Mouse (Mus musculus): ENCODE measurements around the gene Slc1a4.

Gene Slc1a4

GRCm38 (mm10) chr11:20332561-20333514 lies at the start of gene Slc1a4:
Gene Slc1a4 (minus strand): TSS chr11:20332713.
- DNase-seq (ENCODE audit: low read depth, low spot score), result peak; percentile 97

GRCm38 (mm10) chr11:20380106-20380505 lies 47.6 kb upstream of the Slc1a4 start:
- DNase-seq (ENCODE audit: low read depth, low spot score), result no peak

GRCm38 (mm10) chr11:20376642-20377041 lies 44.1 kb upstream of the Slc1a4 start:
- no peak for DNase-seq (ENCODE audit: low read depth, low spot score)

- no peak for DNase-seq (ENCODE audit: low read depth, low spot score)
Observed at GRCm38 (mm10) chr11:20372616-20373211, 40.2 kb upstream of the Slc1a4 start.

GRCm38 (mm10) chr11:20370486-20370885 lies 38.0 kb upstream of the Slc1a4 start:
- no peak for DNase-seq (ENCODE audit: low read depth, low spot score)

GRCm38 (mm10) chr11:20366456-20366855 lies 33.9 kb upstream of the Slc1a4 start:
- no peak for DNase-seq (ENCODE audit: low read depth, low spot score)

- no peak for DNase-seq (ENCODE audit: low read depth, low spot score)
Observed at GRCm38 (mm10) chr11:20361354-20361753, 28.8 kb upstream of the Slc1a4 start.

- peak; percentile 22 for DNase-seq (ENCODE audit: low read depth, low spot score)
Observed at GRCm38 (mm10) chr11:20357684-20358447, 25.4 kb upstream of the Slc1a4 start.

- DNase-seq (ENCODE audit: low read depth, low spot score), result no peak
Observed at GRCm38 (mm10) chr11:20348466-20348865, 16.0 kb upstream of the Slc1a4 start.

- no peak for DNase-seq (ENCODE audit: low read depth, low spot score)
Observed at GRCm38 (mm10) chr11:20347548-20347947, 15.0 kb upstream of the Slc1a4 start.

- DNase-seq (ENCODE audit: low read depth, low spot score), result no peak
Observed at GRCm38 (mm10) chr11:20346369-20346768, 13.9 kb upstream of the Slc1a4 start.

GRCm38 (mm10) chr11:20343952-20344351 lies 11.4 kb upstream of the Slc1a4 start:
- no peak for DNase-seq (ENCODE audit: low read depth, low spot score)

GRCm38 (mm10) chr11:20341598-20341997 lies 9.1 kb upstream of the Slc1a4 start:
- no peak for DNase-seq (ENCODE audit: low read depth, low spot score)

- no peak for DNase-seq (ENCODE audit: low read depth, low spot score)
Observed at GRCm38 (mm10) chr11:20338703-20339102, 6.2 kb upstream of the Slc1a4 start.

GRCm38 (mm10) chr11:20334301-20334700 lies 1.8 kb upstream of the Slc1a4 start:
- DNase-seq (ENCODE audit: low read depth, low spot score), result no peak

GRCm38 (mm10) chr11:20331690-20332537 lies 599 bp downstream of the Slc1a4 start:
- no peak for DNase-seq (ENCODE audit: low read depth, low spot score)

GRCm38 (mm10) chr11:20331027-20331689 lies 1.4 kb downstream of the Slc1a4 start:
- no peak for DNase-seq (ENCODE audit: low read depth, low spot score)

- no peak for DNase-seq (ENCODE audit: low read depth, low spot score)
Observed at GRCm38 (mm10) chr11:20329711-20330110, 2.8 kb downstream of the Slc1a4 start.

- DNase-seq (ENCODE audit: low read depth, low spot score), result no peak
Observed at GRCm38 (mm10) chr11:20328771-20329170, 3.7 kb downstream of the Slc1a4 start.

GRCm38 (mm10) chr11:20326328-20326995 lies 6.1 kb downstream of the Slc1a4 start:
- no peak for DNase-seq (ENCODE audit: low read depth, low spot score)
